Mouse (Mus musculus): ENCODE measurements around the gene Hoxd9. TPM values are rescaled to one million over a fixed set of nuclear protein-coding genes. Genes with fewer than 3 reads are reported as not detected.
A peak's percentile ranks its signal among the peaks of the same experiment; 100 is the strongest.

Hoxd9 gene
- polyA plus RNA-seq, 1 experiment, result 0.31 TPM

DNA sequence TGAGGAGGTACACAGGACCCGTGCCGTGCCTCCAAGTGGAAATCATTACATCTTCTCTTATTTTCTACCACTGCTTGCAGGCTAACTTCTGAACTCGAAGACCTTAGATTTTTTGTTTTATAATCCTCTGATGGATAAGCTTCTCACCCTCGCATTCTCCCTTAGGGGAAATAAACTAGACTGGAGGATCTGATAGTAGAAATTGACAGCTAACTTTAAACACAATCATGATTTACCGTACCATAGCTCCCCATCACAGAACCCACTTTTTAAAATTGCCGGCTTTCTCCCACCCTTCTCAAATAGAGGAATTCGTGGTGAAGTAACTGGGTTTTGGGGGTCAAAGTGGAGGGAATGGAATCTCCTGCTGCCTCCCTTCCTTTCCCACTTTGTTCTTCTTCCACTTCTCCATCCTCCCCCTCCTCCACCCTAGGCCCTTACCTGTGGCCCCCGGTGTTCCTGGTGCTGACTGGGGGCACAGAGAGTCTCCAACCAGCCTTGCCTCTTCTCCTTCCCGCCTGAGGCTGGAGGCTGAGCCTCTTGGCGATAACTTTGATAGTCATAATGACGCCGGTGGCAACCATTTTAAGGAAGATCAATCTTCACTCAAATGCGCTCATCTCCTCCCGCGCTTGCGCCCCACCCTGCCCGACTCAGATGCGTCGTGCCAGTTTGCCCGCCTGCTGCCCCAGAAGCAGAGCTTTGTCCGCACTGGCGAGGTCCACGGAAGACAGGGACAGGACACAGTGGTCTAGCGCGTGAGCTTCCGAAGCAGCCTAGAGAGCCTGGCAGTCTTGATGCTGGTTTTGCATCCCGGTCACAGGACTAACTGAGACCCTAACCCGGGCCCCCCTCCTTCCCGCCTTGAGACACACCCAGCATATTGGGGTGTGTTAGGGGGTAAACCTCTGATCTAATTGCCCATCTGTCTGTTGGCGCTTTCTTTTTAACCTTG lies 36.8 kb upstream of the Hoxd9 start:
- no peak for TF ChIP-seq POLR2A (IDR thresholded peaks at IDR 0.05; ENCODE audit: control insufficient read depth, extremely low read depth, insufficient read depth, low read length, poor library complexity)
- no peak for TF ChIP-seq CTCF (IDR thresholded peaks at IDR 0.05; ENCODE audit: borderline replicate concordance, control insufficient read depth, extremely low read depth, insufficient read depth, low read length, poor library complexity)
- peaks cover 42% of the 10 kb centered on the region for H3K27me3 ChIP-seq (ENCODE audit: control insufficient read depth, insufficient read depth, low read length)
- H3K36me3 ChIP-seq (ENCODE audit: control insufficient read depth, insufficient read depth, low read length), result no peaks in the 10 kb centered on the region
- H3K4me3 ChIP-seq (ENCODE audit: control insufficient read depth, insufficient read depth, low read length), result no peak overlapping the region
- H3K4me1 ChIP-seq (replicated peaks; ENCODE audit: control insufficient read depth, insufficient read depth, low read length), result no peaks in the 10 kb centered on the region
- no peak overlapping the region for H3K27ac ChIP-seq (ENCODE audit: control insufficient read depth, insufficient read depth, low read length)
- WGBS, result 8% methylated on average over 30 of the region's 30 CpGs
- no peak for DNase-seq

GRCm38 (mm10) chr2:74661685-74662084 lies 35.8 kb upstream of the Hoxd9 start:
- Histone ChIP-seq H3K27me3 (ENCODE audit: control insufficient read depth, insufficient read depth, low read length) (peaks cover 39% of the 10 kb centered on the region), H3K4me3 (ENCODE audit: control insufficient read depth, insufficient read depth, low read length) (no peak overlapping the region), H3K4me1 (replicated peaks; ENCODE audit: control insufficient read depth, insufficient read depth, low read length) (no peaks in the 10 kb centered on the region), H3K36me3 (ENCODE audit: control insufficient read depth, insufficient read depth, low read length) (no peaks in the 10 kb centered on the region), H3K27ac (ENCODE audit: control insufficient read depth, insufficient read depth, low read length) (no peak overlapping the region)
- WGBS, result 12% methylated on average over 14 of the region's 14 CpGs
- DNase-seq, result no peak
- TF ChIP-seq POLR2A (IDR thresholded peaks at IDR 0.05; ENCODE audit: control insufficient read depth, extremely low read depth, insufficient read depth, low read length, poor library complexity) (no peak), CTCF (IDR thresholded peaks at IDR 0.05; ENCODE audit: borderline replicate concordance, control insufficient read depth, extremely low read depth, insufficient read depth, low read length, poor library complexity) (0 out of 2 replicates have a peak, but pooled peaks have one; percentile 22)

DNA sequence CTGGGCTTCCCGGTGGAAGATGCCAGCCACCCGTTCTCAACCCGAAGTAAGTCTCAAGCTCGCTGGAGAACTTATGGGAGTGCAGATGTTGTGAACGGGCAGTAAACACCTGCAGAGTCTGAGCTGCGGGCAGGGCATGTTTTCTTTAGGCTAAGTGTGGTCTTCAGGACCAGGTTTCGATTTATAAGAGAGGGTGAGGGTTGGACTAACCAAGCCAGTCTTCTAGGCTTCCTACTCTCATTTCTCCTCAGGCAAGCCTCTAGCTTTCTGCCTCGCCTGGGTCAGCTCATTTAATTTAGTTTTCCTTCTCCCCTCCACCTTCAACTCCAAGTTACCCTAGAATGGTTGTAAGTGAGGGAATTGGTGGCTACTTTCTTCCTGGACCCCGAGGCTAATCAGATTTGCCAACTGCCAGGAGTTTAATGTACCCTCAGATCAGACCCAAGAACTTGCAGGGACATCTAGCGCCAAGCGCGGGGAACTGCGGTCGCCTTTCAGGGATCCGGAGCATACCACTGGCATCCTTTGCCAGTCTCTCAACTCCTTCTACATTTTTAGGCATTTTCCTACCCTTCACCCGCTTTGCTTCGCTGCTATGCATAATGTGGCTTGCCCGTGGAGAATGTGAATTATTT lies 34.1 kb upstream of the Hoxd9 start:
- TF ChIP-seq POLR2A (IDR thresholded peaks at IDR 0.05; ENCODE audit: control insufficient read depth, extremely low read depth, insufficient read depth, low read length, poor library complexity) (no peak), CTCF (IDR thresholded peaks at IDR 0.05; ENCODE audit: borderline replicate concordance, control insufficient read depth, extremely low read depth, insufficient read depth, low read length, poor library complexity) (0 out of 2 replicates have a peak, but pooled peaks have one; percentile 32)
- H3K4me1 ChIP-seq (replicated peaks; ENCODE audit: control insufficient read depth, insufficient read depth, low read length), result no peaks in the 10 kb centered on the region
- no peak overlapping the region for H3K4me3 ChIP-seq (ENCODE audit: control insufficient read depth, insufficient read depth, low read length)
- H3K36me3 ChIP-seq (ENCODE audit: control insufficient read depth, insufficient read depth, low read length), result no peaks in the 10 kb centered on the region
- DNase-seq, result no peak
- H3K27ac ChIP-seq (ENCODE audit: control insufficient read depth, insufficient read depth, low read length), result no peak overlapping the region
- peaks cover 39% of the 10 kb centered on the region for H3K27me3 ChIP-seq (ENCODE audit: control insufficient read depth, insufficient read depth, low read length)
- WGBS, result 7% methylated on average over 18 of the region's 18 CpGs

GRCm38 (mm10) chr2:74666411-74666810 lies 31.1 kb upstream of the Hoxd9 start:
- Histone ChIP-seq H3K27me3 (ENCODE audit: control insufficient read depth, insufficient read depth, low read length) (peaks cover 29% of the 10 kb centered on the region), H3K4me1 (replicated peaks; ENCODE audit: control insufficient read depth, insufficient read depth, low read length) (no peaks in the 10 kb centered on the region), H3K27ac (ENCODE audit: control insufficient read depth, insufficient read depth, low read length) (no peak overlapping the region), H3K36me3 (ENCODE audit: control insufficient read depth, insufficient read depth, low read length) (no peaks in the 10 kb centered on the region), H3K4me3 (ENCODE audit: control insufficient read depth, insufficient read depth, low read length) (no peak overlapping the region)
- TF ChIP-seq POLR2A (IDR thresholded peaks at IDR 0.05; ENCODE audit: control insufficient read depth, extremely low read depth, insufficient read depth, low read length, poor library complexity) (no peak), CTCF (IDR thresholded peaks at IDR 0.05; ENCODE audit: borderline replicate concordance, control insufficient read depth, extremely low read depth, insufficient read depth, low read length, poor library complexity) (no peak)
- WGBS, result 10% methylated on average over 7 of the region's 7 CpGs
- no peak for DNase-seq

DNA sequence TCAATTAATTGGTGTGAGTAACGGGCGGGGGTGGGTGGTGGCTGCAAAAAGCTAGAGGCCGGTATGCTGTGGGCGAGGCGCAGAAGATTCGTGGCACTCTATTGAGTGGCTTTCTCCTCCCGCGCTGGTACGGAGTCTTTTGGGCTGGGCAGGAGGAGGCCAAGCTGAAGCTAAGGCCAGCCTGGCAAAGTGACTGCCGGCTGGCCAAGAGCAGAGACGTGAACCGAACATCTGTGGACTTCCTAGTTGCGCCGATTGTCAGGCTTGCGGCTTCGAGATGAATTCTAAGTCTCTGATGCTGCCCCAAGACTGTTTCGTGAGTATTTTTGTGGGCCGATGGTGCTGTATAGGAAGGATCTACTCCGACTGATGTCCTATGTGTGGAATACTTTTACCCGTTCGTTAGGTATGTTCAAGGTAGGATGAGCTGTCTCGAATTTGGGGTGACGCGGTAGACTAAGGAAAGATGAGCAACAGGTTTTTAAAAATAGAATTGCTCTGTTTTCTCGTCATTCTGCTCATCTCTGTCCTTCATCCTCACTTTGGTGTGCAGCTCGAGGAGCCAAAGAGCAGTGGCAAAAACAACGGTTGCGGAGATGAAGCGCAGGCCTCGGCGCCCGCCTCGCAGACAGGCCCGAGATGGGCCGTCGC lies 30.2 kb upstream of the Hoxd9 start:
- Histone ChIP-seq H3K27ac (ENCODE audit: control insufficient read depth, insufficient read depth, low read length) (no peak overlapping the region), H3K27me3 (ENCODE audit: control insufficient read depth, insufficient read depth, low read length) (peaks cover 26% of the 10 kb centered on the region), H3K36me3 (ENCODE audit: control insufficient read depth, insufficient read depth, low read length) (no peaks in the 10 kb centered on the region), H3K4me1 (replicated peaks; ENCODE audit: control insufficient read depth, insufficient read depth, low read length) (no peaks in the 10 kb centered on the region), H3K4me3 (ENCODE audit: control insufficient read depth, insufficient read depth, low read length) (no peak overlapping the region)
- no peak for DNase-seq
- 14% methylated on average over 36 of the region's 36 CpGs for WGBS
- TF ChIP-seq POLR2A (IDR thresholded peaks at IDR 0.05; ENCODE audit: control insufficient read depth, extremely low read depth, insufficient read depth, low read length, poor library complexity) (no peak), CTCF (IDR thresholded peaks at IDR 0.05; ENCODE audit: borderline replicate concordance, control insufficient read depth, extremely low read depth, insufficient read depth, low read length, poor library complexity) (no peak)

DNA sequence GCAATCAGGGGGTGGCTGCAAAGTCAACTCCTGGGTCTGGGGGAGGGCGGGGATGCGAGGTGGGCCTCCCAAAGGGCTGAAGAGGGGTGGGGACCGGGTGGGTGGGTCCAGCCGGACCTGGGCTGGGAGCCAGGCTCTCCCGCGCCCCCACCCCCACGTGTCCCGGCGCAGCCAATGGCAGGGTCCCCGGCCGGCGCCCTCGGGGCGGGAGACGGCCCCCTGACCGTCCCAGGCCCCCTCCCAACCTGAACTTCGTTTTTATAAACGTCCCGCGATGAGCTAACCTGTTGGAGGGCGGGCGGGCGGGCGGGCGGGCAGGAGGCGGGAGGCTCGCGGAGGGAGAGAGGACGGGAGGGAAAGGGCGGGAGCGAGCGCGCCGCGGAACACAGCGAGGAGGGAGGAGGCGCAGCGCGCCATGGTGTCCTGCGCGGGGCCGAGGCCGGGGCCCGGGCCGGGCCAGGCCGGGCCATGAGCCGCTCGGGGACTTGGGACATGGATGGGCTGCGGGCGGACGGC lies 29.6 kb upstream of the Hoxd9 start, which contains the start of gene Hoxd13:
TSS of gene Hoxd13 (plus strand) at position 469 of the 516 bp plus-strand sequence.
- TF ChIP-seq POLR2A (IDR thresholded peaks at IDR 0.05; ENCODE audit: control insufficient read depth, extremely low read depth, insufficient read depth, low read length, poor library complexity), result no peak
- no peak for TF ChIP-seq CTCF (IDR thresholded peaks at IDR 0.05; ENCODE audit: borderline replicate concordance, control insufficient read depth, extremely low read depth, insufficient read depth, low read length, poor library complexity)

More for the DNA sequence above, 29.6 kb upstream of the Hoxd9 start, which contains the start of gene Hoxd13:
- Histone ChIP-seq H3K36me3 (ENCODE audit: control insufficient read depth, insufficient read depth, low read length) (no peaks in the 10 kb centered on the region), H3K4me1 (replicated peaks; ENCODE audit: control insufficient read depth, insufficient read depth, low read length) (no peaks in the 10 kb centered on the region), H3K27me3 (ENCODE audit: control insufficient read depth, insufficient read depth, low read length) (peaks cover 28% of the 10 kb centered on the region), H3K27ac (ENCODE audit: control insufficient read depth, insufficient read depth, low read length) (no peak within 1 kb of the TSS), H3K4me3 (ENCODE audit: control insufficient read depth, insufficient read depth, low read length) (no peak within 1 kb of the TSS)
- DNase-seq, result no peak
- 4% methylated on average over 35 of the region's 51 CpGs for whole genome bisulfite sequencing

All from thymus, adult 2 months (tissue).